Mouse (Mus musculus) limb, embryonic 11.5 days (tissue): Measurements from ENCODE around the gene Mfsd5. TPM values are rescaled to one million over a fixed set of nuclear protein-coding genes. Genes with fewer than 3 reads are reported as not detected.

Experiments used
- ATAC-seq: fragments of 200-750 bp; cut with Nextera tagmentation; 2 replicates; pipeline ENCODE4 v1.8.0; 2017; ENCODE audit warnings: low read depth; ENCODE audit not compliant: insufficient number of reproducible peaks, low FRiP score, low TSS enrichment
- DNase-seq: peaks from one replicate; pipeline ENCODE4 v3.0.0-alpha.2; 2015; ENCODE audit warnings: low spot score
- H3K27ac ChIP-seq: fragments of 300-500 bp; sonication (generic); replicated peaks from 2 replicates; pipeline ENCODE4 v1.5.1; 2014; ENCODE audit warnings: low read depth, mild to moderate bottlenecking, low read length
- H3K27me3 ChIP-seq: fragments of 300-500 bp; sonication (generic); 2 replicates; pipeline ENCODE4 v1.6.1; 2014; ENCODE audit warnings: mild to moderate bottlenecking, low read length, mixed read lengths; ENCODE audit not compliant: control insufficient read depth, insufficient read depth
- H3K36me3 ChIP-seq: fragments of 300-500 bp; sonication (generic); 2 replicates; pipeline ENCODE4 v1.6.1; 2014; ENCODE audit warnings: mild to moderate bottlenecking, low read length, moderate library complexity, mixed read lengths; ENCODE audit not compliant: control insufficient read depth, insufficient read depth
- H3K4me1 ChIP-seq: fragments of 300-500 bp; sonication (generic); 2 replicates; pipeline ENCODE4 v1.6.1; 2014; ENCODE audit warnings: low read length, mixed read lengths; ENCODE audit not compliant: control insufficient read depth, insufficient read depth
- H3K4me2 ChIP-seq: fragments of 300-500 bp; sonication (generic); 2 replicates; pipeline ENCODE4 v1.6.1; 2014; ENCODE audit warnings: low read depth, mild to moderate bottlenecking, moderate library complexity; ENCODE audit not compliant: severe bottlenecking
- H3K4me3 ChIP-seq: fragments of 300-500 bp; sonication (generic); 2 replicates; pipeline ENCODE4 v1.5.1; 2014; ENCODE audit warnings: low read depth, low read length
- H3K9ac ChIP-seq: fragments of 300-500 bp; sonication (generic); 2 replicates; pipeline ENCODE4 v1.6.1; 2014; ENCODE audit warnings: mild to moderate bottlenecking, low read length
- H3K9me3 ChIP-seq: fragments of 300-500 bp; sonication (generic); 2 replicates; pipeline ENCODE4 v1.6.1; 2016; ENCODE audit warnings: low read length; ENCODE audit not compliant: control insufficient read depth
- WGBS: fragments of 180-500 bp; shearing (Covaris S2); extraction: QIAGEN DNeasy Blood & Tissue Kit; methylation state at CpG from one replicate; pipeline ENCODE4 v1.1.7; 2014; 5-methylcytosine and 5-hydroxymethylcytosine counted together
- polyA plus RNA-seq: library from polyadenylated mRNA; unstranded; fragments of >200 nt; fragmentation: Nextera tagmentation; extraction: Ambion mirVana; gene quantifications from 2 replicates; pipeline ENCODE4 v1.2.1, GENCODE M21; 2014

Mfsd5 gene
- polyA plus RNA-seq, 1 experiment from 2014 or later, result 62.8 TPM

GRCm38 (mm10) chr15:102250521-102250920, 28.7 kb upstream of the Mfsd5 start:
- no peak for ATAC-seq
- Histone ChIP-seq H3K4me2 (peak overlapping the region; percentile 84; the same call in 1 of the 2 replicates), H3K9me3 (no peaks in the 10 kb centered on the region), H3K9ac (peak overlapping the region; percentile 64), H3K27me3 (no peaks in the 10 kb centered on the region), H3K4me1 (peaks cover 48% of the 10 kb centered on the region), H3K36me3 (no peaks in the 10 kb centered on the region), H3K4me3 (no peak overlapping the region), H3K27ac (peak overlapping the region; percentile 99)
- DNase-seq, result no peak
- WGBS, result 45% methylated on average over 5 of the region's 5 CpGs

DNA sequence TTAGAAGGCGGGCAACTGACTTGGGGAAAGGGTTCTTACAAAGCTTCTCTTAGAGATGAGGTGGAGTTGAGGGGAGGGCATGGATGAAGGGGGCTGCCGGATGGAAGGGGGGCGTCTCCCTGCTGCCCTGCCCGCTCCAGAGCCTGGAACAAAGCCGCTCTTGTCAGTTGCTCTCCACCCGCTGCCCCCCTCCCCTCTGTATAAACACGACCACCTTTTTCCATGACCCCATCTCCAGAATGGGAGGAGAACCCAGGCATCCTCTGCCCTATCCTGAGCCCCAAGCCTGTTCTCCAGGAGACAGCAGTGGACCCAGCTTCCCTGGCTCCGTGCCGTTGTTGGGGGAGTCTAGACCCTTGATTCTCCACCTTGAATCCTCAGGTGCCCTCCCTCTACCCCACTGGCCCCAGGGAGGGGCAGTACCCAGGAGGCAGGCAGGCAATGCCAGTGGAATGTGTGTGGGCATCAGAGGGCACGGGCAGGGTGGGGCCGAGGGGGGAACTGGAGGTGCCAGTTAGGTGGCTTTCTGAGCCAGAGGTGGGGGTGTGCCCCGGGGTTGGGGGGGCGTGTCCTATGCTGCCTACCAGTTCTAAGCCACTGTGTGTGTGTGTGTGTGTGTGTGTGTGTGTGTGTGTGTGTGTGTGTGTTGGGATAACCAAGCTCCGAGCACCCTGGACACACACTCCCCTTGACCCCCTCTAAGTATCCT, 23.6 kb upstream of the Mfsd5 start:
- Histone ChIP-seq H3K4me1 (peaks cover 59% of the 10 kb centered on the region), H3K9ac (peak overlapping the region; percentile 52)
- no peak for ATAC-seq

DNA sequence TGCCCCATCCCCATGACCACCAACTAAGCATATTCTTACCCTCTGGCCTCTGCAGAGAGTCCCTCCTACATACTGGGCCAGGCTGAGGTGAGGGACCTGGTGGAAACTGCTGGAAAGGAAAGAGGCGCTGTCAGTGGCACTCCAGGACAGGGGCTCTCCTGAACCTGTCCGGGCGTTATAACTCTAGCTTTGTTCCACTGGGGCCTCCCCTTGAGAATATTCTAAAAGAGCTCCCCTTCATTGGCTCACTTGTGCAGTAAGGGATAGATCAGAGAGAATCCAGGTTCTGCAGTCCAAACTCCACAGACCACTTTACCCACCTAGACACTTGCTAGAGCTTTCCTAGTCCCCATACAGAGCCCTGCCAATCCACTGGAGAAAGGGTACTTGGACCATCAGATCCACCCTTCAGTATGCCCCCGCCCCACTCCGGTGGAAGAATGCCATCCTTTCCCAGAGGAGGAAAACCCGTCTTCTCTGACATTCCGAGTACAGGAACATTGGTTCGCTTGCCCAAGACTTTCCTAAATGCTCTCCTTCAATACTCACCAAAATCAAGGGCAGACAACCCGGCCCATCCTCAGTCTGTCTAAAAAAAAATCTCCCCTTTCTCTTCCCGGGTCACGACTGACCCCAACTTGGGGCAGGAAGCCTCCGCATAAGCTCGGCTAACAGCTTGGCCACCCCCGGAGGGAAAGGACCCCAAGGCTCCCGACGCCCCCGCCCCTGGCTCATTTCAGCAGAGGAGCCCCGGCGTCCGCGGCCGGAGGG, 22.6 kb upstream of the Mfsd5 start:
- DNase-seq (no peak), ATAC-seq (no peak)
- Histone ChIP-seq H3K4me3 (peak overlapping the region; percentile 71), H3K4me2 (peak overlapping the region; percentile 82), H3K36me3 (no peaks in the 10 kb centered on the region), H3K9ac (peak overlapping the region; percentile 84), H3K27me3 (no peaks in the 10 kb centered on the region), H3K4me1 (peaks cover 54% of the 10 kb centered on the region), H3K9me3 (no peaks in the 10 kb centered on the region), H3K27ac (peak overlapping the region; percentile 93)
- 6% methylated on average over 22 of the region's 22 CpGs for WGBS

More for the DNA sequence above, 23.6 kb upstream of the Mfsd5 start:
- H3K4me2 ChIP-seq, result peak overlapping the region; percentile 82
- no peaks in the 10 kb centered on the region for H3K9me3 ChIP-seq
- peak overlapping the region; percentile 71 for H3K4me3 ChIP-seq
- no peak for DNase-seq
- 34% methylated on average over 14 of the region's 14 CpGs for WGBS
- no peaks in the 10 kb centered on the region for H3K27me3 ChIP-seq
- H3K36me3 ChIP-seq, result no peaks in the 10 kb centered on the region
- H3K27ac ChIP-seq, result peak overlapping the region; percentile 93

DNA sequence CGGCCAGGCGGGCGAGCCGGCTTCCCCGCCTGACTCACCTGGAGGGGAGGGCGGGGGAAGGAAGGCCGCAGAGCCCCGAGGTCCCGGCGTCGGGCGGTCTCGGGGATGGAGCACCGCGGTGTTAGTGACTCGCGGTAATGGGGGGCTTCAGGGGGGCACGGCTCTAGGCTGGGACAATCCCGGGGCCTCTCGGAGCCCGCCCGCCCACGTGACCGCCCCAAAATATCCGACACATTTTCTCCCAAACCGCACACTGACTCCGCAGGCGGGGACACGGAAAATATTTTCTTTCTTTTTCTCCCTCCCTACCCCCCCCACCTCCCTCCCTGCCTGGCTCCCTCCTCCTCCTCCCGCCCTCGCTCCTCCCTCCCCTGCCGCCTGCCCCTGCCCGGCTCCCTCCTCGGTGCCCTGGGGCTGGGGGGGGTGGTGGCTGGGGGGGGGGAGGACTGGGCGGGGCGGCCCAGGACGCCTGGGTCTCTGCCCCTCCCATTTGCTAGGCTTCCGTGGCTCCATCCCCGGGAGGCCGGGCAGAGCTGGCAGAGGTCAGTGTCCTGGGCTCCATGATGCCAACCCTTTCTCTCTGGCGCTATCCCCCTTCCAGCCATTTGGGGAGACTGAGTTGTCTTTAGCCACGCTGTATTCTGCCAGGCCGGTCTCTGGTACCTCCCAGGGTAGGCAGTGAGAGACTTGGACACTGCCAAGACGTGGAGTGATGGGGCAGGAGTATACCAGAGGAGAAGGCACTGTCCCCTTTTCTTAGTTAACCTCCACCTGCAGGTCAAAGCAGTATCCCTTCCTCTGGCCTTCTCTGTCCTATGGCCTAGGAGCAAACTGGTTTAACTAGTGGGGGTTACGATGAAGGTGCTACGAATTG, 21.8 kb upstream of the Mfsd5 start, which contains the start of gene Rarg:
Gene Rarg, minus strand, starts transcription at position 316 of the 874 bp plus-strand sequence.
- Histone ChIP-seq H3K4me3 (peak within 1 kb of the TSS; percentile 71), H3K4me2 (peak within 1 kb of the TSS; percentile 82), H3K27me3 (no peaks in the 10 kb centered on the region), H3K27ac (peak within 1 kb of the TSS; percentile 93), H3K9ac (peak within 1 kb of the TSS; percentile 84), H3K36me3 (no peaks in the 10 kb centered on the region), H3K9me3 (no peaks in the 10 kb centered on the region), H3K4me1 (peaks cover 51% of the 10 kb centered on the region)
- under 1% methylated on average over 37 of the region's 46 CpGs for WGBS
- ATAC-seq (peak; percentile 63), DNase-seq (peak; percentile 70)

DNA sequence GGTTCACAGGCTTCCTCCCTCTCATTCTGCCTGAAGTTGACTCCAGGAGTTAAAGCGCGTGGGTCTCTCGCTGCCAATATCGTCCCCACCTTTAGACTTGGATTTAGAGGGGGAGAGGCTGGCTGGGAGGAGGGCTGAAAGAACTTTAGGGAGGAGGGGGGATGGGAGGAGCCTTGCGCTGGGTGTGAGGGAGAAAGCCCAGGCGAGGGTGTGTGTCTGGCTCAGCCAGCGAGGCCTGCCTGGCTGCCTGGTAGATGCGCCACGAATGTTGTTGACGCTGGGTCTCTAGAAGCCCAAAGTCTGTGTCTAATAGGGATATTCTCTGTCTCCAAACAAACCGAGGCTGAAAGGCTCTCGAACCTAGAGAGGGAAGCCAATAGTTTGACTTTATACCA, 21.2 kb upstream of the Mfsd5 start:
- Histone ChIP-seq H3K4me3 (peak overlapping the region; percentile 71), H3K36me3 (no peaks in the 10 kb centered on the region), H3K27ac (peak overlapping the region; percentile 93), H3K9me3 (no peaks in the 10 kb centered on the region), H3K4me2 (peak overlapping the region; percentile 82), H3K9ac (peak overlapping the region; percentile 84), H3K27me3 (no peaks in the 10 kb centered on the region), H3K4me1 (peaks cover 48% of the 10 kb centered on the region)
- ATAC-seq, result peak; percentile 41; the same call in 1 of the 2 replicates
- peak; percentile 82 for DNase-seq
- WGBS, result 2% methylated on average over 12 of the region's 12 CpGs

GRCm38 (mm10) chr15:102258581-102259253, 20.5 kb upstream of the Mfsd5 start:
- no peaks in the 10 kb centered on the region for H3K36me3 ChIP-seq
- H3K9ac ChIP-seq, result peak overlapping the region; percentile 55; the same call in 1 of the 2 replicates
- peaks cover 48% of the 10 kb centered on the region for H3K4me1 ChIP-seq
- peak; percentile 79 for DNase-seq
- H3K27me3 ChIP-seq, result no peaks in the 10 kb centered on the region
- WGBS, result 3% methylated on average over 11 of the region's 11 CpGs
- H3K9me3 ChIP-seq, result no peaks in the 10 kb centered on the region
- peak overlapping the region; percentile 14 for H3K4me3 ChIP-seq
- peak overlapping the region; percentile 93 for H3K27ac ChIP-seq
- ATAC-seq, result peak; percentile 40
- H3K4me2 ChIP-seq, result peak overlapping the region; percentile 82

GRCm38 (mm10) chr15:102262582-102262981, 16.7 kb upstream of the Mfsd5 start:
- no peaks in the 10 kb centered on the region for H3K9me3 ChIP-seq
- H3K27ac ChIP-seq, result no peak overlapping the region
- H3K4me2 ChIP-seq, result no peak overlapping the region
- H3K4me3 ChIP-seq, result no peak overlapping the region
- H3K4me1 ChIP-seq, result peaks cover 24% of the 10 kb centered on the region
- WGBS, result 51% methylated on average over 7 of the region's 7 CpGs
- ATAC-seq, result no peak
- H3K36me3 ChIP-seq, result no peaks in the 10 kb centered on the region
- H3K9ac ChIP-seq, result no peak overlapping the region
- no peak for DNase-seq
- no peaks in the 10 kb centered on the region for H3K27me3 ChIP-seq
